Mouse (Mus musculus) lung, embryonic 16.5 days (tissue): ENCODE results near the gene Tmprss11f. TPM values are rescaled to one million over a fixed set of nuclear protein-coding genes. Genes with fewer than 3 reads are reported as not detected.

Source experiments
- polyA plus RNA-seq: library from polyadenylated mRNA; unstranded; fragments of >200 nt; fragmentation: Nextera tagmentation; extraction: Ambion mirVana; gene quantifications from 2 replicates; pipeline ENCODE4 v1.2.1, GENCODE M21; 2015

Gene Tmprss11f
- polyA plus RNA-seq, 1 experiment from 2014 or later, result not detected

Other genes starting within 250 kb of the Tmprss11f start
- 0.10 TPM in 1 of 2 replicates, not detected in the other for gene Tmprss11a, start 163.4 kb downstream of the Tmprss11f start, polyA plus RNA-seq
- gene Tmprss11g, start 113.8 kb downstream of the Tmprss11f start, polyA plus RNA-seq, result 0.15 TPM in 1 of 2 replicates, not detected in the other
- gene Tmprss11b, start 43.9 kb upstream of the Tmprss11f start, polyA plus RNA-seq, result 0.08 TPM in 1 of 2 replicates, not detected in the other
- gene Tmprss11e, start 113.4 kb upstream of the Tmprss11f start, polyA plus RNA-seq, result not detected in 2 replicates
- gene Ythdc1, start 171.8 kb upstream of the Tmprss11f start, polyA plus RNA-seq, result 33.7 and 34.6 TPM in 2 replicates